Mouse (Mus musculus) gastrocnemius, postnatal 10 days (tissue): ENCODE measurements around the gene Mfap2. TPM values are rescaled to one million over a fixed set of nuclear protein-coding genes. Genes with fewer than 3 reads are reported as not detected.

ENCODE experiments used
- total RNA-seq, 2 experiments: library from RNA; stranded (reverse); gene quantifications; 2 replicates each; pipeline ENCODE4 v1.2.3; 2021

Gene Mfap2
- total RNA-seq, 2 experiments from 2014 or later, result 79.1 to 88.6 TPM

Other genes starting within 250 kb of the Mfap2 start
- gene Padi4, start 236.2 kb upstream of the Mfap2 start, total RNA-seq, result under 1 TPM; 0.35 to 0.90 TPM
- under 1 TPM; 0.65 to 0.75 TPM for gene Padi3, start 199.8 kb upstream of the Mfap2 start, total RNA-seq
- under 1 TPM in 1 of 2 experiments, not detected in 1; 0.09 TPM for gene Padi1, start 164.6 kb upstream of the Mfap2 start, total RNA-seq
- gene Padi2, start 104.1 kb upstream of the Mfap2 start, total RNA-seq, result 100 to 1,000 TPM in 1 of 2 experiments, 10 to 100 TPM in 1; 96.8 to 105 TPM
- 100 to 1,000 TPM; 406 to 464 TPM for gene Sdhb, start 49.2 kb upstream of the Mfap2 start, total RNA-seq
- gene Atp13a2, start 23.5 kb upstream of the Mfap2 start, total RNA-seq, result 10 to 100 TPM; 19.1 to 25.9 TPM
- gene Crocc, start 50.1 kb downstream of the Mfap2 start, total RNA-seq, result 1 to 10 TPM; 3.8 to 9.3 TPM
- 10 to 100 TPM; 27.2 to 31.1 TPM for gene Necap2, start 67.9 kb downstream of the Mfap2 start, total RNA-seq
- not detected for gene Spata21, start 77.9 kb downstream of the Mfap2 start, total RNA-seq
- 100 to 1,000 TPM; 173 to 178 TPM for gene Szrd1, start 129.4 kb downstream of the Mfap2 start, total RNA-seq
- gene Fbxo42, start 137.5 kb downstream of the Mfap2 start, total RNA-seq, result 10 to 100 TPM; 10.0 to 11.4 TPM
- gene Rsg1, start 203.5 kb downstream of the Mfap2 start, total RNA-seq, result under 1 TPM; 0.70 to 0.89 TPM
- gene Arhgef19, start 229.1 kb downstream of the Mfap2 start, total RNA-seq, result 1 to 10 TPM; 2.6 to 3.2 TPM